Mouse (Mus musculus): ENCODE results near the gene Slc12a1. TPM values are rescaled to one million over a fixed set of nuclear protein-coding genes. Genes with fewer than 3 reads are reported as not detected.
A peak's percentile ranks its signal among the peaks of the same experiment; 100 is the strongest.

The Slc12a1 gene
- polyA plus RNA-seq, 2 experiments: 0.06 TPM

- no peak overlapping the region for H3K27ac ChIP-seq (replicated peaks; ENCODE audit: low read depth, low read length)
- 8% methylated on average over 9 of the region's 9 CpGs for WGBS
- DNase-seq (ENCODE audit: low spot score): no peak
These were observed 111.4 kb downstream of the Slc12a1 start for GRCm38 (mm10) chr2:125263753-125264152.

GRCm38 (mm10) chr2:125268876-125269275 lies 116.6 kb downstream of the Slc12a1 start:
- TF ChIP-seq POLR2A (IDR thresholded peaks at IDR 0.05; ENCODE audit: borderline replicate concordance, extremely low read depth, insufficient read depth, insufficient read length): no peak
- no peak overlapping the region for H3K27ac ChIP-seq (replicated peaks; ENCODE audit: low read depth, low read length)
- no peak overlapping the region for H3K9ac ChIP-seq (ENCODE audit: low read depth, low read length, severe bottlenecking)
- WGBS: 73% methylated on average over 1 of the region's 1 CpGs
- no peak overlapping the region for H3K4me2 ChIP-seq (replicated peaks; ENCODE audit: low read depth, low read length, severe bottlenecking)
- no peaks in the 10 kb centered on the region for H3K4me1 ChIP-seq (ENCODE audit: control insufficient read depth, insufficient read depth, low read length)
- H3K9me3 ChIP-seq (ENCODE audit: control insufficient read depth, low read length): no peaks in the 10 kb centered on the region
- H3K27me3 ChIP-seq (ENCODE audit: control insufficient read depth, insufficient read depth, low read length): no peaks in the 10 kb centered on the region
- H3K36me3 ChIP-seq (ENCODE audit: control insufficient read depth, insufficient read depth, low read length): no peaks in the 10 kb centered on the region
- ATAC-seq (ENCODE audit: low FRiP score, low read depth) (no peak), DNase-seq (ENCODE audit: low spot score) (no peak)
- no peak overlapping the region for H3K4me3 ChIP-seq (replicated peaks; ENCODE audit: low read length)

More at GRCm38 (mm10) chr2:125263753-125264152, 111.4 kb downstream of the Slc12a1 start:
- TF ChIP-seq POLR2A (IDR thresholded peaks at IDR 0.05; ENCODE audit: borderline replicate concordance, extremely low read depth, insufficient read depth, insufficient read length): no peak
- no peaks in the 10 kb centered on the region for H3K27me3 ChIP-seq (ENCODE audit: control insufficient read depth, insufficient read depth, low read length)
- H3K9ac ChIP-seq (ENCODE audit: low read depth, low read length, severe bottlenecking): no peak overlapping the region
- no peak overlapping the region for H3K4me2 ChIP-seq (replicated peaks; ENCODE audit: low read depth, low read length, severe bottlenecking)
- no peaks in the 10 kb centered on the region for H3K9me3 ChIP-seq (ENCODE audit: control insufficient read depth, low read length)
- peaks cover 2% of the 10 kb centered on the region for H3K36me3 ChIP-seq (ENCODE audit: control insufficient read depth, insufficient read depth, low read length)
- peaks cover 7% of the 10 kb centered on the region for H3K4me1 ChIP-seq (ENCODE audit: control insufficient read depth, insufficient read depth, low read length)
- H3K4me3 ChIP-seq (replicated peaks; ENCODE audit: low read length): no peak overlapping the region
- no peak for ATAC-seq (ENCODE audit: low FRiP score, low read depth)

- Histone ChIP-seq H3K9me3 (ENCODE audit: control insufficient read depth, low read length) (no peaks in the 10 kb centered on the region), H3K36me3 (ENCODE audit: control insufficient read depth, insufficient read depth, low read length) (no peaks in the 10 kb centered on the region), H3K4me1 (ENCODE audit: control insufficient read depth, insufficient read depth, low read length) (no peaks in the 10 kb centered on the region; the same call in 1 of the 2 replicates), H3K4me3 (replicated peaks; ENCODE audit: low read length) (no peak overlapping the region), H3K4me2 (replicated peaks; ENCODE audit: low read depth, low read length, severe bottlenecking) (no peak overlapping the region), H3K9ac (ENCODE audit: low read depth, low read length, severe bottlenecking) (no peak overlapping the region), H3K27me3 (ENCODE audit: control insufficient read depth, insufficient read depth, low read length) (no peaks in the 10 kb centered on the region), H3K27ac (replicated peaks; ENCODE audit: low read depth, low read length) (no peak overlapping the region)
- 36% methylated on average over 5 of the region's 5 CpGs for WGBS
- no peak for TF ChIP-seq POLR2A (IDR thresholded peaks at IDR 0.05; ENCODE audit: borderline replicate concordance, extremely low read depth, insufficient read depth, insufficient read length)
- peak; percentile 81 for ATAC-seq (ENCODE audit: low FRiP score, low read depth)
- DNase-seq (ENCODE audit: low spot score): peak; percentile 55
These were observed 123.3 kb downstream of the Slc12a1 start for GRCm38 (mm10) chr2:125275617-125276016.

- no peak overlapping the region for H3K9ac ChIP-seq (ENCODE audit: low read depth, low read length, severe bottlenecking)
- no peak overlapping the region for H3K4me2 ChIP-seq (replicated peaks; ENCODE audit: low read depth, low read length, severe bottlenecking)
- no peaks in the 10 kb centered on the region for H3K36me3 ChIP-seq (ENCODE audit: control insufficient read depth, insufficient read depth, low read length)
- H3K4me1 ChIP-seq (ENCODE audit: control insufficient read depth, insufficient read depth, low read length): no peaks in the 10 kb centered on the region; the same call in 1 of the 2 replicates
- DNase-seq (ENCODE audit: low spot score) (no peak), ATAC-seq (ENCODE audit: low FRiP score, low read depth) (no peak)
- H3K27ac ChIP-seq (replicated peaks; ENCODE audit: low read depth, low read length): no peak overlapping the region
- TF ChIP-seq POLR2A (IDR thresholded peaks at IDR 0.05; ENCODE audit: borderline replicate concordance, extremely low read depth, insufficient read depth, insufficient read length): no peak
- H3K27me3 ChIP-seq (ENCODE audit: control insufficient read depth, insufficient read depth, low read length): no peaks in the 10 kb centered on the region
- 73% methylated on average over 5 of the region's 5 CpGs for WGBS
- H3K4me3 ChIP-seq (replicated peaks; ENCODE audit: low read length): no peak overlapping the region
- no peaks in the 10 kb centered on the region for H3K9me3 ChIP-seq (ENCODE audit: control insufficient read depth, low read length)
These were observed 124.4 kb downstream of the Slc12a1 start for GRCm38 (mm10) chr2:125276692-125277091.

- H3K36me3 ChIP-seq (ENCODE audit: control insufficient read depth, insufficient read depth, low read length): no peaks in the 10 kb centered on the region
- TF ChIP-seq POLR2A (IDR thresholded peaks at IDR 0.05; ENCODE audit: borderline replicate concordance, extremely low read depth, insufficient read depth, insufficient read length): no peak
- 73% methylated on average over 7 of the region's 7 CpGs for WGBS
- H3K4me2 ChIP-seq (replicated peaks; ENCODE audit: low read depth, low read length, severe bottlenecking): no peak overlapping the region
- H3K4me3 ChIP-seq (replicated peaks; ENCODE audit: low read length): no peak overlapping the region
- peaks cover 6% of the 10 kb centered on the region; the same call in 1 of the 2 replicates for H3K4me1 ChIP-seq (ENCODE audit: control insufficient read depth, insufficient read depth, low read length)
- ATAC-seq (ENCODE audit: low FRiP score, low read depth): no peak
- H3K9ac ChIP-seq (ENCODE audit: low read depth, low read length, severe bottlenecking): no peak overlapping the region
- H3K9me3 ChIP-seq (ENCODE audit: control insufficient read depth, low read length): no peaks in the 10 kb centered on the region
- H3K27ac ChIP-seq (replicated peaks; ENCODE audit: low read depth, low read length): no peak overlapping the region
- H3K27me3 ChIP-seq (ENCODE audit: control insufficient read depth, insufficient read depth, low read length): no peaks in the 10 kb centered on the region
- no peak for DNase-seq (ENCODE audit: low spot score)
These were observed 126.2 kb downstream of the Slc12a1 start for GRCm38 (mm10) chr2:125278474-125278873.

Other genes starting within 250 kb of the Slc12a1 start
- gene Slc24a5, start 84.4 kb upstream of the Slc12a1 start, polyA plus RNA-seq (2012; rRNA removed): 0.86 and 0.97 TPM in 2 replicates
- 5.9 and 6.8 TPM in 2 replicates for gene Slc24a5, start 84.4 kb upstream of the Slc12a1 start, polyA plus RNA-seq (2014; fragmentation: Nextera tagmentation; extraction: Ambion mirVana)
- gene Myef2, start 28.8 kb upstream of the Slc12a1 start, polyA plus RNA-seq (2012; rRNA removed): 75.8 and 96.5 TPM in 2 replicates
- 103 and 113 TPM in 2 replicates for gene Myef2, start 28.8 kb upstream of the Slc12a1 start, polyA plus RNA-seq (2014; fragmentation: Nextera tagmentation; extraction: Ambion mirVana)
- not detected in 2 replicates for gene Ctxn2, start 15.8 kb upstream of the Slc12a1 start, polyA plus RNA-seq (2012; rRNA removed)
- gene Ctxn2, start 15.8 kb upstream of the Slc12a1 start, polyA plus RNA-seq (2014; fragmentation: Nextera tagmentation; extraction: Ambion mirVana): not detected in 2 replicates
- 74.7 and 101 TPM in 2 replicates for gene Dut, start 94.7 kb downstream of the Slc12a1 start, polyA plus RNA-seq (2012; rRNA removed)
- 126 and 129 TPM in 2 replicates for gene Dut, start 94.7 kb downstream of the Slc12a1 start, polyA plus RNA-seq (2014; fragmentation: Nextera tagmentation; extraction: Ambion mirVana)